Mouse (Mus musculus) heart, embryonic 10.5 days (tissue): Measurements from ENCODE around the gene Wfdc15a. TPM values are rescaled to one million over a fixed set of nuclear protein-coding genes. Genes with fewer than 3 reads are reported as not detected.

Experiments used
- DNase-seq: peaks from one replicate; pipeline ENCODE4 v3.0.0-alpha.2; 2017; ENCODE audit warnings: low spot score
- H3K27ac ChIP-seq: fragments of 300-500 bp; sonication (generic); 2 replicates; pipeline ENCODE4 v1.5.1; 2016; ENCODE audit warnings: mild to moderate bottlenecking
- H3K27me3 ChIP-seq: fragments of 300-500 bp; sonication (generic); 2 replicates; pipeline ENCODE4 v1.6.1; 2016; ENCODE audit warnings: mild to moderate bottlenecking; ENCODE audit not compliant: poor library complexity, insufficient read depth, severe bottlenecking
- H3K36me3 ChIP-seq: fragments of 300-500 bp; sonication (generic); 2 replicates; pipeline ENCODE4 v1.6.1; 2016; ENCODE audit warnings: mild to moderate bottlenecking, moderate library complexity
- H3K4me1 ChIP-seq: fragments of 300-500 bp; sonication (generic); 2 replicates; pipeline ENCODE4 v1.6.1; 2016; ENCODE audit warnings: mild to moderate bottlenecking
- H3K4me3 ChIP-seq: fragments of 300-500 bp; sonication (generic); 2 replicates; pipeline ENCODE4 v1.5.1; 2016; ENCODE audit warnings: mild to moderate bottlenecking, moderate library complexity
- H3K9me3 ChIP-seq: fragments of 300-500 bp; sonication (generic); 2 replicates; pipeline ENCODE4 v1.6.1; 2016; ENCODE audit warnings: mild to moderate bottlenecking, moderate library complexity
- WGBS: fragments of 180-500 bp; shearing (Covaris S2); methylation state at CpG from one replicate; pipeline ENCODE4 v1.1.7; 2016; 5-methylcytosine and 5-hydroxymethylcytosine counted together
- polyA plus RNA-seq: library from polyadenylated mRNA; unstranded; fragments of >200 nt; fragmentation: Nextera tagmentation; extraction: Ambion mirVana; gene quantifications from 2 replicates; pipeline ENCODE4 v1.2.1, GENCODE M21; 2016

The Wfdc15a gene
- polyA plus RNA-seq, 1 experiment from 2014 or later: not detected

GRCm38 (mm10) chr2:164194959-164195630 lies 4.8 kb downstream of the Wfdc15a start:
- no peak overlapping the region for H3K27ac ChIP-seq
- 73% methylated on average over 5 of the region's 5 CpGs for WGBS
- DNase-seq: peak; percentile 36
- no peaks in the 10 kb centered on the region for H3K27me3 ChIP-seq
- no peaks in the 10 kb centered on the region for H3K36me3 ChIP-seq
- no peaks in the 10 kb centered on the region for H3K9me3 ChIP-seq
- H3K4me1 ChIP-seq: no peaks in the 10 kb centered on the region
- no peak overlapping the region for H3K4me3 ChIP-seq

GRCm38 (mm10) chr2:164192279-164192678 lies 7.7 kb downstream of the Wfdc15a start:
- Histone ChIP-seq H3K36me3 (no peaks in the 10 kb centered on the region), H3K9me3 (no peaks in the 10 kb centered on the region), H3K4me3 (no peak overlapping the region), H3K4me1 (no peaks in the 10 kb centered on the region), H3K27me3 (0 out of 2 replicates have a peak, but pooled peaks cover 4% of the 10 kb centered on the region), H3K27ac (no peak overlapping the region)
- DNase-seq: no peak

DNA sequence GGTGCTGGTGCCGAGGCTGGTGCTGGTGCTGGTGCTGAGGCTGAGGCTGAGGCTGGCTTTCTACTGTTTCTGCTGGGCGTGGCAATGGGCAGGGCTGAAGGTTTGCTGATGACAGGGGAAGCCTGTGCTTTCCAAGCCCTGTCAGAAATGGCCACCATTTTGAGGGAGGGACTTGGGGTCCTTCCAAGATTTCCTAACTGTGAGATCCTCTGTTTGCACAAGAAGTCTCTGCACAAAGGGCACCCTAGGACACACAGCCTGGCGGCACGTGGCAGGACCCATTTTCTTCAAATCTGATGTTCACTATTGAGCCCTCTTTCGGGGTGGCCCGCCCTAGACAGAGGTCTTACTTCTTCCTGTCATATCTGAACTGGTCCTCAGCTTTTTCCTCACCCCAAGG lies 9.4 kb downstream of the Wfdc15a start, which contains the start of gene Wfdc12:
Gene Wfdc12 (minus strand): TSS at position 33 of the 400 bp plus-strand sequence.
- no peaks in the 10 kb centered on the region for H3K4me1 ChIP-seq
- peak; percentile 59 for DNase-seq
- WGBS: 88% methylated on average over 6 of the region's 6 CpGs
- H3K27me3 ChIP-seq: 0 out of 2 replicates have a peak, but pooled peaks cover 4% of the 10 kb centered on the region
- H3K36me3 ChIP-seq: no peaks in the 10 kb centered on the region
- H3K9me3 ChIP-seq: no peaks in the 10 kb centered on the region
- no peak within 1 kb of the TSS for H3K27ac ChIP-seq
- H3K4me3 ChIP-seq: no peak within 1 kb of the TSS

DNA sequence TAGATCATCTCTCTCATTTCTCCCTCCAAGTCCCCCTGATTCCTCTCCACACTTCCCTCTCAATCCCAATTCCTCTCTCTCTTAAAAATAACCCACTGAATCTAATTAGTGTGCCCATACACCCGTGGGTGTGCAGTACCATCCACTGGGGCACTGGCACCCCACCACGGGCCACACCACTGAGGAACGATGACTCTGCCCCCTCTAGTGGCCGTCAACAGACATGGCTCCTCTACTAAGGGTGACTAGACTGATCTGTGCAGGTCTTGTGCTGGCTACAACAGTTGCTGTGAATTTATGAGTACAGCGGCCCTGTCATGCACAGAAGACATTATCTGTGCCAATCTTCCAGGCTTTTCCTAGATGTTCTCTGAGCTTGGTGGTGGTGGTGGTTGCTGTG lies 11.2 kb downstream of the Wfdc15a start:
- Histone ChIP-seq H3K36me3 (no peaks in the 10 kb centered on the region), H3K27ac (no peak overlapping the region), H3K27me3 (0 out of 2 replicates have a peak, but pooled peaks cover 4% of the 10 kb centered on the region), H3K4me1 (no peaks in the 10 kb centered on the region), H3K4me3 (no peak overlapping the region), H3K9me3 (no peaks in the 10 kb centered on the region)
- peak; percentile 71 for DNase-seq
- WGBS: 28% methylated on average over 5 of the region's 5 CpGs

- peak; percentile 57 for DNase-seq
- H3K27me3 ChIP-seq: peaks cover 32% of the 10 kb centered on the region
Observed at GRCm38 (mm10) chr2:164184145-164184719, 15.7 kb downstream of the Wfdc15a start.

DNA sequence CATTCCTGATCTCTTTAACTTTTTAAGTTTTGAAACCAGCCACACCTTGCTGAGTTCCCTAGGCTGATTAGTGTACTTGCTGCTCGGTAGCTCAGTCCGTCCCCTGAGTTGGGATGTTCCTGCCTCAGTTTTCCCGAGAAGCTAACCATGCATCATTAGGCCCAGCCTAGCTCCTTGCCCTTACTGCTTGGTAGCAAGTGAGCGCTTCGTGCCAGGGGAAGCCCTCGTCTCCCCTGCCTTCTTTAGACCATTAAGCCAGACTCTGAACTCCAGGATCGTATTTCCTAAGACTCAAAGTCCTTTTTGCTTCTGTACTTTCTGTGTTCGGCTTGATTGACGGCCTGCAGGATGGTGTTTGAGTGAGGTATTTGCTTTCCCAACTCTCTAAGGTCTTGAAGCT lies 16.6 kb downstream of the Wfdc15a start:
- H3K27ac ChIP-seq: no peak overlapping the region
- no peaks in the 10 kb centered on the region for H3K36me3 ChIP-seq
- peak; percentile 51 for DNase-seq
- peaks cover 38% of the 10 kb centered on the region for H3K27me3 ChIP-seq
- H3K9me3 ChIP-seq: no peaks in the 10 kb centered on the region
- no peak overlapping the region for H3K4me3 ChIP-seq
- WGBS: 67% methylated on average over 9 of the region's 9 CpGs
- 0 out of 2 replicates have a peak, but pooled peaks cover 2% of the 10 kb centered on the region for H3K4me1 ChIP-seq

More at GRCm38 (mm10) chr2:164184145-164184719, 15.7 kb downstream of the Wfdc15a start:
- no peak overlapping the region for H3K4me3 ChIP-seq
- H3K27ac ChIP-seq: no peak overlapping the region
- no peaks in the 10 kb centered on the region for H3K4me1 ChIP-seq
- no peaks in the 10 kb centered on the region for H3K36me3 ChIP-seq
- H3K9me3 ChIP-seq: no peaks in the 10 kb centered on the region
- WGBS: 40% methylated on average over 9 of the region's 9 CpGs

DNA sequence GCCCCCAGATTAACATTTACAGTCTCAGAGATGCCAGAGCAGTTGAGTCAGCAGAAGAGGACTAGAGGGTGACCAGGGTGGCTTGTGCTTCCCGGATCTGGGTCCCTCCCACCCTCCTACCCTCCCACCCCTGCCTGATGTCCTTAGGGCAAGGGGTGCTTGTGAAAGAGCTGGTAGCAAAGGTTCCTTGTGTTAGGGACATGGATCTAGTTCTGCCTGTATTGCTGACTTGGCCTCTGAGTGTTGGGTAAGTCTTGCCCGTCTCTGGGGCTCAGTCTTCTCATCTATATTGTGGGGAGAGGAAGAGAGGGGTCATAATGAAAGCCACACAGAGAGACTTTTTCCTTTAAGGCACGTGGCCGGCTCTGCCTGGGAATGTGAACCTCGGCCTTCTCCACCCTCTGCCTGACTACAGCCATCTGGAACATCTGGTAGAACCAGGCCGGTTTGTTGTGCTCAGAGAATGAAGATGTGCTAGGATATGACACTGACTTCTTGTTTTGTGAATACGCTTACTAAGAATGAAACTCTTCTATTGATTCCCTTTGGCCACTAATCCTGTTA lies 17.2 kb downstream of the Wfdc15a start, which contains the start of gene Wfdc5:
Gene Wfdc5 (minus strand): TSS at position 51 of the 564 bp plus-strand sequence.
- 79% methylated on average over 7 of the region's 7 CpGs for WGBS
- peak; percentile 72 for DNase-seq
- Histone ChIP-seq H3K36me3 (no peaks in the 10 kb centered on the region), H3K27ac (no peak within 1 kb of the TSS), H3K4me3 (no peak within 1 kb of the TSS), H3K27me3 (peaks cover 44% of the 10 kb centered on the region), H3K4me1 (0 out of 2 replicates have a peak, but pooled peaks cover 4% of the 10 kb centered on the region), H3K9me3 (no peaks in the 10 kb centered on the region)

DNA sequence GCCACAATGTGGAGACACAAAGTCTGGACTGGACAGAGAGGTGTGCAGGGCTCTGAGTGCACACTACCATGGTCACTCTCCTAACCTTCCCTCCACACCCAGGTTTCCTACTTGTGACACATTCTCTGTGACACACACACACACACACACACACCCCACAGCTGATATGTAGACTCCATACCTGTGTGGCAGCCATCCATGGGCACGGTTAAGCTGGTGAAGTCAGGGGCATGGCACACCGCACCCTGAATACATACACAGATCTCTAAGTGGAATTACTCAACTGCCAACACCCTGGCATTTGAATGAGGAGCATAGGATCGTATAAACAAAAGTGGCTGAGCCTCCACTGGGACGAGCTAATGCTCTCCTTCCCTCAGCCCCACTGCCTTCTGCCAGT lies 19.2 kb downstream of the Wfdc15a start:
- no peak overlapping the region for H3K27ac ChIP-seq
- no peaks in the 10 kb centered on the region for H3K36me3 ChIP-seq
- peaks cover 59% of the 10 kb centered on the region for H3K27me3 ChIP-seq
- DNase-seq: no peak
- WGBS: 84% methylated on average over 4 of the region's 4 CpGs
- no peaks in the 10 kb centered on the region for H3K9me3 ChIP-seq
- H3K4me3 ChIP-seq: no peak overlapping the region
- 0 out of 2 replicates have a peak, but pooled peaks cover 4% of the 10 kb centered on the region for H3K4me1 ChIP-seq

DNA sequence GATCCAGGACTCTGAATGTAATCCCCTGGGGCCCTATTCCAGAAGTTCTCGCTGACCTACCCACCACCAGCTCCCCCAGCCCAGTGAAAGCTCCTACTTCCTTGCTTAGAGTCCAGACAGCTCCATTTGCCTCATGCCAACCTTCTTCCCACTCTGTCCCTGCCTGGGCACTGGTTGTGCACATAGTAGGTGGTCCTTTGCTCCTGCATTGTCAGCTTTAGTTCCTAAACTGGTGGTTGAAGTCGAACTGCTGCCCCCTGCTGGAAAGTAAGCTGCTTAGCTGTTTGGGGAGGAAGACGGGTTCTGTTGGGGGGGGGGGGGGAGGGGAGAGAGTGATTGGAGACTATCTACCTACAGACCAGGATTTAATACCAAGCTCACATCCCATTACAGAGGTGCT lies 19.8 kb downstream of the Wfdc15a start:
- no peak overlapping the region for H3K4me3 ChIP-seq
- DNase-seq: no peak
- peaks cover 66% of the 10 kb centered on the region for H3K27me3 ChIP-seq
- H3K27ac ChIP-seq: no peak overlapping the region
- H3K9me3 ChIP-seq: no peaks in the 10 kb centered on the region
- no peaks in the 10 kb centered on the region for H3K36me3 ChIP-seq
- WGBS: 44% methylated on average over 3 of the region's 3 CpGs
- H3K4me1 ChIP-seq: 0 out of 2 replicates have a peak, but pooled peaks cover 4% of the 10 kb centered on the region

DNA sequence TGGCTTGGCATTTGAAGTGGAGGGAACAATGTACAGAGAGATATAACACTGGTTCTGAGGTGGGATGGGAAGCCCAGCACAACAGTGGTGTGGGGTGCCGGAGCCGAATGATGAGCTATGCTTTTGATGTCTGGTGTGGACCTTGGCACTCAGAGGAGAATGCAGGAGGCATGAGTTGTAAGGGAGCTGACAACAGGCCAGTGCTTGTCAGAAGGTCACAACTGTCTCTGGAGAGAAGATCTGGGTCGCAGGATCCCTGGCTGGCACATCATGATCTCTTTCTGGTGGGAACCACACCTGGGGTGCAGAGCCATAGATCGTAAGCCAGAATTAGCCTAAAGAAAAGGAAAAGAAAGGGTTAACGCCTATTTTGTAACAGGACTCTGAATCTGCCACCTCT lies 22.1 kb downstream of the Wfdc15a start:
- H3K4me3 ChIP-seq: no peak overlapping the region
- no peak for DNase-seq
- peaks cover 73% of the 10 kb centered on the region for H3K27me3 ChIP-seq
- H3K9me3 ChIP-seq: no peaks in the 10 kb centered on the region
- H3K36me3 ChIP-seq: no peaks in the 10 kb centered on the region
- peaks cover 13% of the 10 kb centered on the region; the same call in 1 of the 2 replicates for H3K4me1 ChIP-seq
- 79% methylated on average over 5 of the region's 5 CpGs for WGBS
- H3K27ac ChIP-seq: no peak overlapping the region

GRCm38 (mm10) chr2:164175850-164176249 lies 24.1 kb downstream of the Wfdc15a start:
- H3K27ac ChIP-seq: no peak overlapping the region
- no peak for DNase-seq
- H3K36me3 ChIP-seq: no peaks in the 10 kb centered on the region
- H3K4me1 ChIP-seq: peaks cover 24% of the 10 kb centered on the region
- H3K9me3 ChIP-seq: no peaks in the 10 kb centered on the region
- no peak overlapping the region for H3K4me3 ChIP-seq
- H3K27me3 ChIP-seq: peaks cover 74% of the 10 kb centered on the region
- WGBS: 82% methylated on average over 3 of the region's 3 CpGs

DNA sequence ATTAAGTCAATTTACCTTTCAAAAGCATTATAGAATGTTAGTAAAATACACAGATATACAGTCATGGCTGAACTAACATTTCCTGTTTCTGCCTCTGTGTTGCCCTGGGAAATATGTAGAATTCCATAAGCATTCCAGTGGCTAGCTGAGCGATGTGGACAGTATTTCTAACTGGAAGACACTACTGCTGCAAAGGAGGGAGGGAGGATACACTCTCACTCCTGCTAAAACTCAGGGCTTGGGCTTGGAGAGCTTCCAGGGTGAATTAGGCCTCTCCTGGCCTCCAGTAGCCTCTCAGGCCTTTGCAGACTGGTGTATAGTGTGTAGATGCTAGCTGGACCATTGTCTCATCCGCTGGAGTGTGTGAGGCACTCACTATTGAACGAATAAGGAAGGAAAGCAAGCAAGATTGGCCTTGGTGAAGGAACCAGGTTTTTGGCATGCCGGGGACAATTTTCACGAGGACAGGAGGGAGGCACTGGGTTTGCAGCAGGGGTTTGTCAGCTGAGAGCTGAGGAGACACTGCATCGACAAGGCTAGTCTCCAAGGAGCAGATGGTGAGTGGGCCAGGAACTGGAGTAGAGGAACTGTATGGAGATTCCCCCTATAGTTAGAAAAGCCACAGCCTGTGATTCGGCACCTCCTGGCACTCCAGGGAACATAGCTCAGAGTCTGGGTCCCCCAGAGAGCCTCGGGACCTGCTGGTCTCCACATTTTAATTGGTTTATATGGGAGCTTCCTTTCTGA lies 25.1 kb downstream of the Wfdc15a start:
- Histone ChIP-seq H3K4me1 (peaks cover 29% of the 10 kb centered on the region), H3K4me3 (no peak overlapping the region), H3K9me3 (no peaks in the 10 kb centered on the region), H3K27me3 (peaks cover 84% of the 10 kb centered on the region), H3K36me3 (no peaks in the 10 kb centered on the region), H3K27ac (no peak overlapping the region)
- DNase-seq: no peak
- 66% methylated on average over 8 of the region's 8 CpGs for WGBS
